Mouse (Mus musculus) heart, embryonic 14.5 days (tissue): ENCODE measurements around the gene Gramd2. TPM values are rescaled to one million over a fixed set of nuclear protein-coding genes. Genes with fewer than 3 reads are reported as not detected.

Experiments used
- ATAC-seq: fragments of 200-750 bp; cut with Nextera tagmentation; 2 replicates; pipeline ENCODE4 v1.8.0; 2017; ENCODE audit warnings: low read depth, moderate TSS enrichment; ENCODE audit not compliant: insufficient number of reproducible peaks, insufficient read depth, low FRiP score
- H3K27ac ChIP-seq, 2 experiments: fragments of 200-500 bp in 1 of 2; fragments of 300-500 bp in 1 of 2; sonication (generic) in 1 of 2; replicated peaks in 1 of 2; 2 replicates each; pipeline ENCODE4 v1.5.1; 2012 to 2014; ENCODE audit warnings: low read depth in 2 of 2, low read length in 2 of 2, control low read depth in 1 of 2, mild to moderate bottlenecking in 1 of 2, mixed read lengths in 1 of 2; ENCODE audit not compliant: control insufficient read depth in 1 of 2, insufficient read depth in 1 of 2
- H3K27me3 ChIP-seq: fragments of 300-500 bp; sonication (generic); 2 replicates; pipeline ENCODE4 v1.6.1; 2014; ENCODE audit warnings: mild to moderate bottlenecking, low read length, control low read depth; ENCODE audit not compliant: control insufficient read depth, insufficient read depth
- H3K36me3 ChIP-seq: fragments of 300-500 bp; sonication (generic); 2 replicates; pipeline ENCODE4 v1.6.1; 2014; ENCODE audit warnings: mild to moderate bottlenecking, control low read depth, low read length, mixed read lengths; ENCODE audit not compliant: control insufficient read depth, insufficient read depth
- H3K4me1 ChIP-seq, 2 experiments: fragments of 200-500 bp in 1 of 2; fragments of 300-500 bp in 1 of 2; sonication (generic) in 1 of 2; 2 replicates each; pipeline ENCODE4 v1.6.1; 2012 to 2014; ENCODE audit warnings: low read length in 2 of 2, control low read depth in 1 of 2, mixed read lengths in 1 of 2; ENCODE audit not compliant: control insufficient read depth in 2 of 2, insufficient read depth in 2 of 2
- H3K4me2 ChIP-seq: fragments of 300-500 bp; sonication (generic); 2 replicates; pipeline ENCODE4 v1.6.1; 2014; ENCODE audit warnings: mild to moderate bottlenecking, low read length
- H3K4me3 ChIP-seq, 2 experiments: fragments of 200-500 bp in 1 of 2; fragments of 300-500 bp in 1 of 2; sonication (generic) in 1 of 2; 2 replicates each; pipeline ENCODE4 v1.5.1; 2012 to 2014; ENCODE audit warnings: low read length in 2 of 2, mild to moderate bottlenecking in 2 of 2, control low read depth in 1 of 2, low read depth in 1 of 2, moderate library complexity in 1 of 2; ENCODE audit not compliant: control insufficient read depth in 1 of 2, insufficient read depth in 1 of 2
- H3K9ac ChIP-seq: fragments of 300-500 bp; sonication (generic); 2 replicates; pipeline ENCODE4 v1.6.1; 2014; ENCODE audit warnings: mild to moderate bottlenecking, low read length
- H3K9me3 ChIP-seq: fragments of 300-500 bp; sonication (generic); 2 replicates; pipeline ENCODE4 v1.6.1; 2016; ENCODE audit warnings: low read length, control low read depth; ENCODE audit not compliant: control insufficient read depth
- WGBS: fragments of 180-500 bp; shearing (Covaris S2); extraction: QIAGEN DNeasy Blood & Tissue Kit; methylation state at CpG from one replicate; pipeline ENCODE4 v1.1.7; 2014; 5-methylcytosine and 5-hydroxymethylcytosine counted together
- polyA plus RNA-seq: library from polyadenylated mRNA; unstranded; fragments of >200 nt; fragmentation: Nextera tagmentation; extraction: Ambion mirVana; gene quantifications from 2 replicates; pipeline ENCODE4 v1.2.1, GENCODE M21; 2014

The Gramd2 gene
- polyA plus RNA-seq, 1 experiment from 2014 or later, result 0.43 TPM

- Histone ChIP-seq H3K9me3 (no peaks in the 10 kb centered on the region), H3K36me3 (peaks cover 31% of the 10 kb centered on the region), H3K27me3 (no peaks in the 10 kb centered on the region), H3K4me1 (peaks cover 8 to 33% of the 10 kb centered on the region in 2 experiments), H3K27ac (peak within 1 kb of the TSS; percentile 99 to 100), H3K4me3 (peak within 1 kb of the TSS; percentile 75 to 98), H3K9ac (peak within 1 kb of the TSS; percentile 98), H3K4me2 (peak within 1 kb of the TSS; percentile 74)
- peak; percentile 90 for ATAC-seq
- WGBS, result 0% methylated on average over 46 of the region's 46 CpGs
Measured at GRCm38 (mm10) chr9:59655958-59656634, 23.8 kb upstream of the Gramd2 start, which contains the start of gene Pkm. Gene Pkm, plus strand, starts transcription at chr9:59656368.

- H3K4me1 ChIP-seq, result peaks cover 14 to 42% of the 10 kb centered on the region in 2 experiments
- peak overlapping the region; percentile 98 for H3K9ac ChIP-seq
- peak; percentile 14; the same call in 1 of the 2 replicates for ATAC-seq
- WGBS, result under 1% methylated on average over 64 of the region's 65 CpGs
- H3K9me3 ChIP-seq, result no peaks in the 10 kb centered on the region
- H3K4me2 ChIP-seq, result peak overlapping the region; percentile 74
- H3K36me3 ChIP-seq, result peaks cover 32% of the 10 kb centered on the region
- peak overlapping the region; percentile 99 to 100 for H3K27ac ChIP-seq
- H3K4me3 ChIP-seq, result peak overlapping the region; percentile 75 to 98
- no peaks in the 10 kb centered on the region for H3K27me3 ChIP-seq
Measured at GRCm38 (mm10) chr9:59656635-59657617, 23.0 kb upstream of the Gramd2 start.

GRCm38 (mm10) chr9:59658146-59658545, 21.8 kb upstream of the Gramd2 start:
- H3K36me3 ChIP-seq, result peaks cover 44% of the 10 kb centered on the region
- H3K4me2 ChIP-seq, result peak overlapping the region; percentile 74
- peak overlapping the region; percentile 75 to 98 for H3K4me3 ChIP-seq
- peak overlapping the region; percentile 98 for H3K9ac ChIP-seq
- H3K9me3 ChIP-seq, result no peaks in the 10 kb centered on the region
- no peaks in the 10 kb centered on the region for H3K27me3 ChIP-seq
- peak overlapping the region; percentile 99 to 100 for H3K27ac ChIP-seq
- peaks cover 22 to 54% of the 10 kb centered on the region in 2 experiments for H3K4me1 ChIP-seq
- no peak for ATAC-seq
- WGBS, result 6% methylated on average over 4 of the region's 4 CpGs

GRCm38 (mm10) chr9:59659036-59660026, 20.6 kb upstream of the Gramd2 start:
- Histone ChIP-seq H3K4me1 (peaks cover 26 to 66% of the 10 kb centered on the region in 2 experiments), H3K27me3 (no peaks in the 10 kb centered on the region), H3K9me3 (no peaks in the 10 kb centered on the region), H3K4me3 (peak overlapping the region; percentile 25 to 75; a peak in 3 of 4 replicates), H3K27ac (peak overlapping the region; percentile 85 to 99), H3K9ac (peak overlapping the region; percentile 98), H3K36me3 (peaks cover 56% of the 10 kb centered on the region), H3K4me2 (peak overlapping the region; percentile 74)
- WGBS, result 20% methylated on average over 14 of the region's 14 CpGs
- no peak for ATAC-seq

GRCm38 (mm10) chr9:59660421-59660820, 19.5 kb upstream of the Gramd2 start:
- Histone ChIP-seq H3K27me3 (no peaks in the 10 kb centered on the region), H3K9ac (peak overlapping the region; percentile 62), H3K4me3 (peak overlapping the region; percentile 15 to 75), H3K4me1 (peaks cover 28 to 73% of the 10 kb centered on the region in 2 experiments), H3K4me2 (peak overlapping the region; percentile 74), H3K36me3 (peaks cover 67% of the 10 kb centered on the region), H3K27ac (peak overlapping the region; percentile 85 to 99), H3K9me3 (no peaks in the 10 kb centered on the region)
- WGBS, result 23% methylated on average over 10 of the region's 10 CpGs
- no peak for ATAC-seq

GRCm38 (mm10) chr9:59661298-59661975, 18.5 kb upstream of the Gramd2 start:
- 29% methylated on average over 6 of the region's 6 CpGs for WGBS
- peak overlapping the region; percentile 74 for H3K4me2 ChIP-seq
- ATAC-seq, result no peak

More at GRCm38 (mm10) chr9:59661298-59661975, 18.5 kb upstream of the Gramd2 start:
- Histone ChIP-seq H3K27me3 (no peaks in the 10 kb centered on the region), H3K4me3 (peak overlapping the region; percentile 19 to 75), H3K4me1 (peaks cover 28 to 80% of the 10 kb centered on the region in 2 experiments), H3K36me3 (peaks cover 77% of the 10 kb centered on the region), H3K9me3 (no peaks in the 10 kb centered on the region), H3K9ac (peak overlapping the region; percentile 62), H3K27ac (peak overlapping the region; percentile 85 to 99)
